Mouse (Mus musculus): Measurements from ENCODE around the gene Lrrc4. TPM values are rescaled to one million over a fixed set of nuclear protein-coding genes. Genes with fewer than 3 reads are reported as not detected.
A peak's percentile ranks its signal among the peaks of the same experiment; 100 is the strongest.

The Lrrc4 gene
- polyA plus RNA-seq, 1 experiment from 2014 or later: 1.0 TPM

DNA sequence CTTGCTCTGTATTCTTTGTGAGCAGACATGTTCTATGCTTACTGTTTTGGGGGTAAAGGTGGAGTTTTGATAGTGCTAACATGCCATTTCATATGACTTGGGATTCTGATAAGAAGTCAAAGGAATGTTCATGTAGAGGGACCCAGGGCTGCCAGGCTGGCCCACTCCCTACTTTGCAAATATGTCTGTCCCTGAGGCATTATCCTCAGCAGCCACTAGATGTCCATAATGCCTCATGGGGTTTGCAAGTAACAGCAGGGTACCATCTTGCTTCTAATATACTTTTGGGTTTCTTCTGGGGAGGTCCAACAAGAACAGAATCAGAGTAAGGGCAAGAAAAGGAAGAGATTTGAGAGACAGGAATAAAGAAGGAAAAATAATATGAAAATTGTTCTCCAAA is 5.1 kb upstream of the Lrrc4 start:
- H3K27me3 ChIP-seq (replicated peaks; ENCODE audit: control insufficient read depth, insufficient read depth, low read length): peaks cover 3% of the 10 kb centered on the region
- no peak overlapping the region for H3K9ac ChIP-seq (ENCODE audit: low read depth, low read length)
- H3K4me2 ChIP-seq (ENCODE audit: low read depth, low read length): no peak overlapping the region
- ATAC-seq (ENCODE audit: low read depth) (no peak), DNase-seq (ENCODE audit: low spot score) (no peak)
- H3K4me3 ChIP-seq (ENCODE audit: low read depth, low read length): no peak overlapping the region
- no peak overlapping the region for H3K27ac ChIP-seq (replicated peaks; ENCODE audit: low read depth, low read length)
- 0 out of 2 replicates have a peak, but pooled peaks cover 4% of the 10 kb centered on the region for H3K4me1 ChIP-seq (ENCODE audit: control insufficient read depth, insufficient read depth, low read length)
- no peaks in the 10 kb centered on the region for H3K9me3 ChIP-seq (ENCODE audit: control insufficient read depth, low read length)
- no peaks in the 10 kb centered on the region for H3K36me3 ChIP-seq (ENCODE audit: control insufficient read depth, insufficient read depth, low read length)

DNA sequence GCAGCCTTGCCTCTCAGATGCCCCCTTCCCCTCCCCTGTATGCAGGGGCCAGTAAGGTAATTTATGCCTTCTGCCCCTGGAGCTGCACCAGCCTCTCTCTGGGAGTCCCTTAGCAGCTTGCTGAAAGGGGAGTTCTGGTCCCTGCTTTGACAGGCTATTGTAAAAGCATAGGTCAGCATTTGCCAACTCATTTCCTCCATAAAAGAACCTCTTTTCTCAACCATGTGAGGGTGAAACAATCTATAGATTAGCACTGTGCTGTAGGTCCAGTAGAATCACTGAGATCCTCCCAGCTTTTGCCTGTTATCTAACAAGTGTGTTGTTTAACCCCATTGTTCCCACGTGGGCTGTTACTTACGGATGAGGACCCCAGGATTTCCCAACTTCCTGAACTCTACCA is 2.5 kb upstream of the Lrrc4 start:
- H3K9me3 ChIP-seq (ENCODE audit: control insufficient read depth, low read length): no peaks in the 10 kb centered on the region
- H3K36me3 ChIP-seq (ENCODE audit: control insufficient read depth, insufficient read depth, low read length): peaks cover 8% of the 10 kb centered on the region; the same call in 1 of the 2 replicates
- H3K9ac ChIP-seq (ENCODE audit: low read depth, low read length): no peak overlapping the region
- H3K27me3 ChIP-seq (replicated peaks; ENCODE audit: control insufficient read depth, insufficient read depth, low read length): peaks cover 24% of the 10 kb centered on the region
- H3K27ac ChIP-seq (replicated peaks; ENCODE audit: low read depth, low read length): no peak overlapping the region
- WGBS: 57% methylated on average over 2 of the region's 2 CpGs
- H3K4me1 ChIP-seq (ENCODE audit: control insufficient read depth, insufficient read depth, low read length): 0 out of 2 replicates have a peak, but pooled peaks cover 5% of the 10 kb centered on the region
- no peak overlapping the region for H3K4me3 ChIP-seq (ENCODE audit: low read depth, low read length)
- DNase-seq (ENCODE audit: low spot score): no peak
- no peak for ATAC-seq (ENCODE audit: low read depth)
- peak overlapping the region; percentile 100 for H3K4me2 ChIP-seq (ENCODE audit: low read depth, low read length)

- ATAC-seq (ENCODE audit: low read depth) (peak; percentile 70), DNase-seq (ENCODE audit: low spot score) (no peak)
- 2% methylated on average over 27 of the region's 43 CpGs for WGBS
- no peak overlapping the region for H3K27ac ChIP-seq (replicated peaks; ENCODE audit: low read depth, low read length)
- peak overlapping the region; percentile 69 for H3K9ac ChIP-seq (ENCODE audit: low read depth, low read length)
- H3K4me1 ChIP-seq (ENCODE audit: control insufficient read depth, insufficient read depth, low read length): 0 out of 2 replicates have a peak, but pooled peaks cover 5% of the 10 kb centered on the region
- H3K4me3 ChIP-seq (ENCODE audit: low read depth, low read length): peak overlapping the region; percentile 63
- H3K27me3 ChIP-seq (replicated peaks; ENCODE audit: control insufficient read depth, insufficient read depth, low read length): peaks cover 24% of the 10 kb centered on the region
- H3K36me3 ChIP-seq (ENCODE audit: control insufficient read depth, insufficient read depth, low read length): peaks cover 8% of the 10 kb centered on the region; the same call in 1 of the 2 replicates
- peak overlapping the region; percentile 100 for H3K4me2 ChIP-seq (ENCODE audit: low read depth, low read length)
- H3K9me3 ChIP-seq (ENCODE audit: control insufficient read depth, low read length): no peaks in the 10 kb centered on the region
These were observed 1.9 kb upstream of the Lrrc4 start for GRCm38 (mm10) chr6:28833380-28833822.

GRCm38 (mm10) chr6:28832751-28833291 is 1.3 kb upstream of the Lrrc4 start:
- DNase-seq (ENCODE audit: low spot score) (no peak), ATAC-seq (ENCODE audit: low read depth) (peak; percentile 71)
- H3K4me1 ChIP-seq (ENCODE audit: control insufficient read depth, insufficient read depth, low read length): 0 out of 2 replicates have a peak, but pooled peaks cover 5% of the 10 kb centered on the region
- WGBS: under 1% methylated on average over 28 of the region's 58 CpGs
- peaks cover 8% of the 10 kb centered on the region; the same call in 1 of the 2 replicates for H3K36me3 ChIP-seq (ENCODE audit: control insufficient read depth, insufficient read depth, low read length)
- H3K4me2 ChIP-seq (ENCODE audit: low read depth, low read length): peak overlapping the region; percentile 100
- no peak overlapping the region; the same call in 1 of the 2 replicates for H3K27ac ChIP-seq (replicated peaks; ENCODE audit: low read depth, low read length)
- peak overlapping the region; percentile 63 for H3K4me3 ChIP-seq (ENCODE audit: low read depth, low read length)
- no peaks in the 10 kb centered on the region for H3K9me3 ChIP-seq (ENCODE audit: control insufficient read depth, low read length)
- peak overlapping the region; percentile 69 for H3K9ac ChIP-seq (ENCODE audit: low read depth, low read length)
- H3K27me3 ChIP-seq (replicated peaks; ENCODE audit: control insufficient read depth, insufficient read depth, low read length): peaks cover 24% of the 10 kb centered on the region

- Histone ChIP-seq H3K27me3 (replicated peaks; ENCODE audit: control insufficient read depth, insufficient read depth, low read length) (peaks cover 24% of the 10 kb centered on the region), H3K9me3 (ENCODE audit: control insufficient read depth, low read length) (no peaks in the 10 kb centered on the region), H3K36me3 (ENCODE audit: control insufficient read depth, insufficient read depth, low read length) (peaks cover 8% of the 10 kb centered on the region; the same call in 1 of the 2 replicates), H3K27ac (replicated peaks; ENCODE audit: low read depth, low read length) (no peak overlapping the region; the same call in 1 of the 2 replicates), H3K4me3 (ENCODE audit: low read depth, low read length) (peak overlapping the region; percentile 63), H3K4me1 (ENCODE audit: control insufficient read depth, insufficient read depth, low read length) (0 out of 2 replicates have a peak, but pooled peaks cover 5% of the 10 kb centered on the region), H3K9ac (ENCODE audit: low read depth, low read length) (peak overlapping the region; percentile 69), H3K4me2 (ENCODE audit: low read depth, low read length) (peak overlapping the region; percentile 100)
- peak; percentile 75 for DNase-seq (ENCODE audit: low spot score)
- WGBS: under 1% methylated on average over 39 of the region's 82 CpGs
- peak; percentile 56 for ATAC-seq (ENCODE audit: low read depth)
These were observed 555 bp upstream of the Lrrc4 start for GRCm38 (mm10) chr6:28831854-28832750.

GRCm38 (mm10) chr6:28830306-28830705 is 1.2 kb downstream of the Lrrc4 start:
- no peaks in the 10 kb centered on the region for H3K9me3 ChIP-seq (ENCODE audit: control insufficient read depth, low read length)
- H3K36me3 ChIP-seq (ENCODE audit: control insufficient read depth, insufficient read depth, low read length): peaks cover 8% of the 10 kb centered on the region; the same call in 1 of the 2 replicates
- WGBS: 96% methylated on average over 12 of the region's 12 CpGs
- H3K4me1 ChIP-seq (ENCODE audit: control insufficient read depth, insufficient read depth, low read length): 0 out of 2 replicates have a peak, but pooled peaks cover 5% of the 10 kb centered on the region
- H3K4me3 ChIP-seq (ENCODE audit: low read depth, low read length): no peak overlapping the region
- DNase-seq (ENCODE audit: low spot score): no peak
- peaks cover 24% of the 10 kb centered on the region for H3K27me3 ChIP-seq (replicated peaks; ENCODE audit: control insufficient read depth, insufficient read depth, low read length)
- no peak overlapping the region for H3K27ac ChIP-seq (replicated peaks; ENCODE audit: low read depth, low read length)
- no peak overlapping the region for H3K4me2 ChIP-seq (ENCODE audit: low read depth, low read length)
- no peak for ATAC-seq (ENCODE audit: low read depth)
- H3K9ac ChIP-seq (ENCODE audit: low read depth, low read length): no peak overlapping the region

DNA sequence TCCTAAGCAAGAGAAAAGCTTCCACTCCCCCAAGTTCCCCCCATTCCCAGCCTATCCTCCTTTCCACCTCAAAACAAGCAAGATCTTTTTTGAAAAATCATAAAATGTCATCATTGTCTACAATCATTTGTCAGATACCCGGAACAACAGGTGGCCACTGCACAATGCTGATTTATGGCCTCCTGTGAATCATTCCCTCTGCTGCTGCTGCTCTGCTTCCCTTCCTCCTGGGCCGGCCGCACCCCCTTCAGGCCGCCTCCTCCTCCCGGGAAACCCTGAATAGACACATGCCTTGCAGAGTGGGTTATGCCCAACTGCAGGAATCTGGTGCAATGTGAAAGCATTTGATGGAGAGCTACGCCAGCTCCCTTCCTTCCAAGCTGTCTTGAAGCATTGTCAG is 3.0 kb downstream of the Lrrc4 start:
- Histone ChIP-seq H3K4me1 (ENCODE audit: control insufficient read depth, insufficient read depth, low read length) (0 out of 2 replicates have a peak, but pooled peaks cover 8% of the 10 kb centered on the region), H3K9ac (ENCODE audit: low read depth, low read length) (no peak overlapping the region), H3K9me3 (ENCODE audit: control insufficient read depth, low read length) (no peaks in the 10 kb centered on the region), H3K27me3 (replicated peaks; ENCODE audit: control insufficient read depth, insufficient read depth, low read length) (peaks cover 24% of the 10 kb centered on the region), H3K27ac (replicated peaks; ENCODE audit: low read depth, low read length) (no peak overlapping the region), H3K36me3 (ENCODE audit: control insufficient read depth, insufficient read depth, low read length) (peaks cover 8% of the 10 kb centered on the region; the same call in 1 of the 2 replicates), H3K4me2 (ENCODE audit: low read depth, low read length) (no peak overlapping the region), H3K4me3 (ENCODE audit: low read depth, low read length) (no peak overlapping the region)
- DNase-seq (ENCODE audit: low spot score): no peak
- ATAC-seq (ENCODE audit: low read depth): no peak
- 49% methylated on average over 6 of the region's 6 CpGs for WGBS

GRCm38 (mm10) chr6:28827565-28827964 is 4.0 kb downstream of the Lrrc4 start:
- H3K4me2 ChIP-seq (ENCODE audit: low read depth, low read length): peak overlapping the region; percentile 21; the same call in 1 of the 2 replicates
- peaks cover 8% of the 10 kb centered on the region; the same call in 1 of the 2 replicates for H3K36me3 ChIP-seq (ENCODE audit: control insufficient read depth, insufficient read depth, low read length)
- ATAC-seq (ENCODE audit: low read depth) (no peak), DNase-seq (ENCODE audit: low spot score) (no peak)
- H3K9me3 ChIP-seq (ENCODE audit: control insufficient read depth, low read length): no peaks in the 10 kb centered on the region
- no peak overlapping the region for H3K9ac ChIP-seq (ENCODE audit: low read depth, low read length)
- peaks cover 24% of the 10 kb centered on the region for H3K27me3 ChIP-seq (replicated peaks; ENCODE audit: control insufficient read depth, insufficient read depth, low read length)
- no peak overlapping the region for H3K27ac ChIP-seq (replicated peaks; ENCODE audit: low read depth, low read length)
- 44% methylated on average over 3 of the region's 3 CpGs for WGBS
- 0 out of 2 replicates have a peak, but pooled peaks cover 8% of the 10 kb centered on the region for H3K4me1 ChIP-seq (ENCODE audit: control insufficient read depth, insufficient read depth, low read length)
- H3K4me3 ChIP-seq (ENCODE audit: low read depth, low read length): no peak overlapping the region
